Mouse (Mus musculus): ENCODE measurements around the gene Hnf4a.

Gene Hnf4a

GRCm38 (mm10) chr2:163491351-163491750, 15.3 kb upstream of the Hnf4a start:
- no peak for DNase-seq (ENCODE audit: low spot score)

GRCm38 (mm10) chr2:163492018-163492417, 14.6 kb upstream of the Hnf4a start, which contains the start of gene R3hdml:
R3hdml (plus strand) TSS chr2:163492318.
- no peak for DNase-seq (ENCODE audit: low spot score)

GRCm38 (mm10) chr2:163493031-163493430, 13.6 kb upstream of the Hnf4a start:
- no peak for DNase-seq (ENCODE audit: low spot score)

- DNase-seq (ENCODE audit: low spot score), result no peak
These were observed 12.6 kb upstream of the Hnf4a start for GRCm38 (mm10) chr2:163493976-163494375.

- no peak for DNase-seq (ENCODE audit: low spot score)
These were observed 12.2 kb upstream of the Hnf4a start for GRCm38 (mm10) chr2:163494456-163494855.

GRCm38 (mm10) chr2:163502219-163502618, 4.4 kb upstream of the Hnf4a start:
- DNase-seq (ENCODE audit: low spot score), result no peak

- no peak for DNase-seq (ENCODE audit: low spot score)
These were observed 3.4 kb upstream of the Hnf4a start for GRCm38 (mm10) chr2:163503191-163503590.

GRCm38 (mm10) chr2:163525761-163526243, 19.2 kb downstream of the Hnf4a start:
- no peak for DNase-seq (ENCODE audit: low spot score)

GRCm38 (mm10) chr2:163527497-163527896, 20.9 kb downstream of the Hnf4a start:
- no peak for DNase-seq (ENCODE audit: low spot score)

GRCm38 (mm10) chr2:163530418-163530817, 23.8 kb downstream of the Hnf4a start:
- no peak for DNase-seq (ENCODE audit: low spot score)

- peak; percentile 63 for DNase-seq (ENCODE audit: low spot score)
These were observed 25.3 kb downstream of the Hnf4a start for GRCm38 (mm10) chr2:163531917-163532316.

GRCm38 (mm10) chr2:163533226-163533625, 26.6 kb downstream of the Hnf4a start:
- DNase-seq (ENCODE audit: low spot score), result no peak

GRCm38 (mm10) chr2:163534958-163535524, 28.4 kb downstream of the Hnf4a start:
- DNase-seq (ENCODE audit: low spot score), result peak; percentile 80

- no peak for DNase-seq (ENCODE audit: low spot score)
These were observed 30.8 kb downstream of the Hnf4a start for GRCm38 (mm10) chr2:163537443-163537842.

GRCm38 (mm10) chr2:163538410-163538809, 31.8 kb downstream of the Hnf4a start:
- DNase-seq (ENCODE audit: low spot score), result no peak

GRCm38 (mm10) chr2:163539321-163540040, 32.9 kb downstream of the Hnf4a start:
- DNase-seq (ENCODE audit: low spot score), result no peak

- no peak for DNase-seq (ENCODE audit: low spot score)
These were observed 33.9 kb downstream of the Hnf4a start for GRCm38 (mm10) chr2:163540231-163541117.

- DNase-seq (ENCODE audit: low spot score), result no peak
These were observed 35.1 kb downstream of the Hnf4a start for GRCm38 (mm10) chr2:163541568-163542182.

- DNase-seq (ENCODE audit: low spot score), result no peak
These were observed 36.1 kb downstream of the Hnf4a start for GRCm38 (mm10) chr2:163542674-163543073.

- no peak for DNase-seq (ENCODE audit: low spot score)
These were observed 40.2 kb downstream of the Hnf4a start for GRCm38 (mm10) chr2:163546623-163547318.

- no peak for DNase-seq (ENCODE audit: low spot score)
These were observed 42.2 kb downstream of the Hnf4a start for GRCm38 (mm10) chr2:163548822-163549221.
